In genomic region chr7:129654923-129655322, GRCm38 (mm10) we compare ENCODE assay signal across 14 mouse cellular contexts.
A peak's percentile ranks its signal among the peaks of the same experiment; 100 is the strongest.
DNase-seq lines count a peak whose midpoint lies in the region; ATAC-seq and TF ChIP-seq lines count a peak whose summit lies in the region.
"Had no signal": no experiment of that assay in that cellular context is flagged by ENCODE, and none has a peak within 500 bp of the region (broad histone marks: within the 10 kb centered on the region; RNA-seq: fewer than 3 reads in every experiment).

No protein-coding gene starts in this region.

- 0 out of 2 replicates have a peak overlapping the region, but pooled peaks have one; percentile 13 for H3K4me3 ChIP-seq in forebrain, embryonic 10.5 days
- no peak overlapping the region for H3K4me3 ChIP-seq in forebrain, embryonic 15.5 days
- H3K4me3 ChIP-seq in lung, embryonic 14.5 days (ENCODE audit: low read depth, low read length): no peak overlapping the region
- H3K4me3 ChIP-seq in limb, embryonic 11.5 days (ENCODE audit: low read depth, low read length): no peak overlapping the region
- H3K4me3 ChIP-seq: hindbrain, embryonic 13.5 days had no signal

- H3K9me3 ChIP-seq in forebrain, embryonic 10.5 days: no peaks in the 10 kb centered on the region
- no peaks in the 10 kb centered on the region for H3K9me3 ChIP-seq in forebrain, embryonic 15.5 days
- H3K9me3 ChIP-seq in lung, embryonic 14.5 days (ENCODE audit: low read depth, low read length): no peaks in the 10 kb centered on the region
- H3K9me3 ChIP-seq in limb, embryonic 11.5 days (ENCODE audit: control insufficient read depth, low read length): no peaks in the 10 kb centered on the region
- H3K9me3 ChIP-seq: hindbrain, embryonic 13.5 days had no signal

- no peak for DNase-seq in forebrain, embryonic 10.5 days (ENCODE audit: extremely low spot score, low spot score)
- DNase-seq in lung, embryonic 14.5 days: peak; percentile 59
- DNase-seq in lung, postnatal 10 days: no peak
- peak; percentile 34 for DNase-seq in retina, postnatal 1 day
- DNase-seq in retina, embryonic 14.5 days (ENCODE audit: low spot score): no peak
- no peak for DNase-seq in limb, embryonic 11.5 days (ENCODE audit: low spot score)
- DNase-seq in adrenal gland, adult 8-10 months: no peak
- DNase-seq: adrenal gland, adult 2 months; cerebellum, postnatal 10 days had no signal

- H3K27ac ChIP-seq in forebrain, embryonic 10.5 days: peak overlapping the region; percentile 71
- H3K27ac ChIP-seq in forebrain, embryonic 15.5 days (replicated peaks): no peak overlapping the region
- peak overlapping the region; percentile 1; the same call in 1 of the 2 replicates for H3K27ac ChIP-seq in lung, embryonic 14.5 days (ENCODE audit: low read depth)
- no peak overlapping the region for H3K27ac ChIP-seq in limb, embryonic 11.5 days (replicated peaks; ENCODE audit: low read depth, low read length)
- H3K27ac ChIP-seq: hindbrain, embryonic 13.5 days; macrophage had no signal

- peaks cover 98% of the 10 kb centered on the region for H3K27me3 ChIP-seq in forebrain, embryonic 10.5 days (ENCODE audit: poor library complexity, severe bottlenecking)
- H3K27me3 ChIP-seq in forebrain, embryonic 15.5 days: no peaks in the 10 kb centered on the region
- H3K27me3 ChIP-seq in lung, embryonic 14.5 days (ENCODE audit: insufficient read depth, low read length): no peaks in the 10 kb centered on the region
- H3K27me3 ChIP-seq in limb, embryonic 11.5 days (ENCODE audit: control insufficient read depth, insufficient read depth, low read length): peaks cover 21% of the 10 kb centered on the region; the same call in 1 of the 2 replicates

- H3K4me2 ChIP-seq in forebrain, embryonic 15.5 days (replicated peaks): no peak overlapping the region; the same call in 1 of the 2 replicates
- no peak overlapping the region for H3K4me2 ChIP-seq in lung, embryonic 14.5 days
- no peak overlapping the region for H3K4me2 ChIP-seq in limb, embryonic 11.5 days (ENCODE audit: low read depth, severe bottlenecking)
- H3K4me2 ChIP-seq: heart, embryonic 11.5 days; hindbrain, embryonic 13.5 days had no signal

- no peak overlapping the region for H3K9ac ChIP-seq in forebrain, embryonic 15.5 days (replicated peaks)
- no peak overlapping the region for H3K9ac ChIP-seq in lung, embryonic 14.5 days
- H3K9ac ChIP-seq in limb, embryonic 11.5 days (ENCODE audit: low read length): no peak overlapping the region
- H3K9ac ChIP-seq: hindbrain, embryonic 13.5 days had no signal

- H3K36me3 ChIP-seq in forebrain, embryonic 10.5 days (replicated peaks): no peaks in the 10 kb centered on the region
- H3K36me3 ChIP-seq in forebrain, embryonic 15.5 days: no peaks in the 10 kb centered on the region
- no peaks in the 10 kb centered on the region for H3K36me3 ChIP-seq in lung, embryonic 14.5 days (ENCODE audit: insufficient read depth)
- no peaks in the 10 kb centered on the region for H3K36me3 ChIP-seq in limb, embryonic 11.5 days (ENCODE audit: control insufficient read depth, insufficient read depth, low read length)
- H3K36me3 ChIP-seq: hindbrain, embryonic 13.5 days had no signal

- H3K4me1 ChIP-seq in forebrain, embryonic 10.5 days: peaks cover 62% of the 10 kb centered on the region
- peaks cover 55% of the 10 kb centered on the region for H3K4me1 ChIP-seq in forebrain, embryonic 15.5 days
- H3K4me1 ChIP-seq in lung, embryonic 14.5 days (ENCODE audit: insufficient read depth): peaks cover 5% of the 10 kb centered on the region
- peaks cover 13% of the 10 kb centered on the region for H3K4me1 ChIP-seq in limb, embryonic 11.5 days (ENCODE audit: control insufficient read depth, insufficient read depth, low read length)

- ATAC-seq in forebrain, embryonic 15.5 days (replicated peaks): no peak
- no peak for ATAC-seq in lung, embryonic 14.5 days (ENCODE audit: insufficient read depth)
- 0 out of 2 replicates have a peak, but pooled peaks have one; percentile 50 for ATAC-seq in limb, embryonic 11.5 days (ENCODE audit: insufficient number of reproducible peaks, low FRiP score, low TSS enrichment, low read depth)
- ATAC-seq: intestine, embryonic 16.5 days had no signal

- no peak for TF ChIP-seq CTCF in lung, embryonic 14.5 days (IDR thresholded peaks at IDR 0.05; ENCODE audit: low read depth)

- 31% methylated on average over 12 of the region's 12 CpGs for WGBS in forebrain, embryonic 10.5 days
- WGBS in forebrain, embryonic 15.5 days: 5% methylated on average over 12 of the region's 12 CpGs
- 30% methylated on average over 12 of the region's 12 CpGs for WGBS in lung, embryonic 14.5 days
- 21% methylated on average over 12 of the region's 12 CpGs for WGBS in limb, embryonic 11.5 days

Comparison
In these comparisons a context has a peak if more than half of its experiments do, and no peak if none do; other contexts are left out.
1. DNase-seq: peak in lung, embryonic 14.5 days (single experiment) and retina, postnatal 1 day (single experiment); none in forebrain, embryonic 10.5 days (single experiment), lung, postnatal 10 days (single experiment), retina, embryonic 14.5 days (single experiment), limb, embryonic 11.5 days (single experiment) and adrenal gland, adult 8-10 months (single experiment).
2. H3K27ac ChIP-seq: peak in forebrain, embryonic 10.5 days (single experiment) and lung, embryonic 14.5 days (single experiment); none in forebrain, embryonic 15.5 days (single experiment) and limb, embryonic 11.5 days (single experiment).